Mouse (Mus musculus): ENCODE results near the gene Pkd2. TPM values are rescaled to one million over a fixed set of nuclear protein-coding genes. Genes with fewer than 3 reads are reported as not detected.

Pkd2 gene
- total RNA-seq (2012; rRNA removed) = not detected in 2 replicates
- not detected for polyA plus RNA-seq (2012; ENCODE audit: insufficient read depth in 1 of 2, insufficient read length in 2 of 2, low read depth in 1 of 2, low replicate concordance in 2 of 2, missing spikeins in 1 of 2)

DNA sequence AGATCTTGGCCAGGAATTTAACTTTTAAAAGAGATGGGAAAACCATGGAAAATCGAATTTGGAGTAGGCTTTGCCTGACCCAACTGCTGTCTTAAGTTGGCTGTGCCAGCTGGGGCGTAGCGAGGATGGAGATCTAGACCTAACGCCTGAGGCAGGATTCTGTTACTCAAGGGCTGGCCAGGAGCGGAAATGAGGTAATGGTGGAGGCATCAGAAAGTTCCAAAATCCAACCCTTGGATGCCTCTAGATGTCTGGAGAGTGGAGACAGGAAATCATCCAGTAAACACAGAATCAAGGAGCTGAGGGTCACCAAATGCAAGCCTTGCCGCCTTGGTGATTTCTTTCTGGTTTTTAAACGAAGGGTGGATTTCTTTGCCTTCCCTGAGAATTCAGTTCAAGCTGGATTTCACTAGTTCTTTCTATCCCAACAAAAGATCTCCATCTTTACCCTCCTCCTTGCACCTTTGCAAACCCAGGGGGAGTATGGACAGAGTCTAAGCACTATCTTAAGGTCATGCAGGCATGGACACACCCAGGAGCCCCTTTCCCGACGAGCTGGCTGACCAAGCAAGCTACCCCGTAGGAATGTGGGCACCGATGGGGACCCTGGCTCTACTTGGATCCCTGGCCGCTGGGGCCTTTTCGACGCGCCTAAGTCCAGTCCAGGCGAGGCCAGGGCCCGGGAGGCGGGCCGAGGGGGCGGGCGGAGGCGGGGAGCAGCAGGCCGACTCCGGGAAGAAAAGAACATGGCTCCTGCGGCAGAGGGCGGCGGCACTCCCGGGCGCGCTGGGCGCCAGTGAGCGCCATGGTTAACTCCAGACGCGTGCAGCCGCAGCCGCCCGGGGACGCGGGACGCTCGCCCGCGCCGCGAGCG lies at the start of gene Pkd2:
Gene Pkd2 (plus strand): TSS at position 619 of the 874 bp plus-strand sequence.
- Histone ChIP-seq H3K9me3 (replicated peaks; ENCODE audit: insufficient read depth, low read length) (no peaks in the 10 kb centered on the region), H3K4me3 (ENCODE audit: control insufficient read depth in 1 of 2, insufficient read depth in 1 of 2, low read depth in 2 of 2, low read length in 2 of 2) (no peak within 1 kb of the TSS), H3K9ac (ENCODE audit: control insufficient read depth, low read depth, low read length, poor library complexity, severe bottlenecking) (no peak within 1 kb of the TSS), H3K36me3 (ENCODE audit: control insufficient read depth in 1 of 2, insufficient read depth in 2 of 2, low read length in 2 of 2) (no peaks in the 10 kb centered on the region), H3K27ac (ENCODE audit: control insufficient read depth, low read depth, low read length) (no peak within 1 kb of the TSS), H3K27me3 (ENCODE audit: control insufficient read depth in 1 of 2, insufficient read depth in 2 of 2, low read length in 2 of 2) (no peaks in the 10 kb centered on the region; a peak in 1 of 4 replicates), H3K79me2 (ENCODE audit: control insufficient read depth, insufficient read depth, low read length, poor library complexity) (no peaks in the 10 kb centered on the region), H3K4me1 (ENCODE audit: control insufficient read depth in 1 of 2, insufficient read depth in 2 of 2, low read length in 2 of 2) (no peaks in the 10 kb centered on the region)
- TF ChIP-seq MYB (IDR thresholded peaks at IDR 0.05; ENCODE audit: low read depth, low read length) = no peak
- DNase-seq (ENCODE audit: low read depth, low spot score) = no peak

DNA sequence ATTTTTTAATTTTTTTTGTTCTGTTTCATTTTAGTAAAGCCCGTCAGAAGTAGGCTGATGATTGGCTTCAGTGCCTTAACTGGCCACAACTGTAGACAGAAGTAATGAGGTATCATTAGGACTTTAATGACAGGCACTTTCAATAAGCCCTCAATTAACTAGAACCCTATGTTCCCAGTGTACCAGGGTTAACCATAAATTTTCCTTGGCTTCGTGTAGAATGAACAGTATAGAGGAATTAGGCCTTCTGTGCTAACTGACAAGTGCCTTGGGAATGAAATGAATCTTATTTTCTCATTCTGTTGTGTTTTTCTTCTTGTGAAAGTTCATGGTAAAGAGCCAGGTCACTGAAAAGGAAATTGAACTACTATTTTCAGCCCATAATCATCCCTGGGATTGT lies 43.3 kb upstream of the Pkd2 start:
- no peaks in the 10 kb centered on the region; a peak in 1 of 4 replicates for H3K27me3 ChIP-seq (ENCODE audit: control insufficient read depth in 1 of 2, insufficient read depth in 2 of 2, low read length in 2 of 2)
- no peak overlapping the region for H3K9ac ChIP-seq (ENCODE audit: control insufficient read depth, low read depth, low read length, poor library complexity, severe bottlenecking)
- H3K79me2 ChIP-seq (ENCODE audit: control insufficient read depth, insufficient read depth, low read length, poor library complexity) = no peaks in the 10 kb centered on the region
- no peak for DNase-seq (ENCODE audit: low read depth, low spot score)
- H3K4me1 ChIP-seq (ENCODE audit: control insufficient read depth in 1 of 2, insufficient read depth in 2 of 2, low read length in 2 of 2) = no peaks in the 10 kb centered on the region
- no peaks in the 10 kb centered on the region for H3K9me3 ChIP-seq (replicated peaks; ENCODE audit: insufficient read depth, low read length)
- H3K27ac ChIP-seq (ENCODE audit: control insufficient read depth, low read depth, low read length) = no peak overlapping the region
- H3K36me3 ChIP-seq (ENCODE audit: control insufficient read depth in 1 of 2, insufficient read depth in 2 of 2, low read length in 2 of 2) = no peaks in the 10 kb centered on the region
- TF ChIP-seq RCOR1 (IDR thresholded peaks at IDR 0.05; ENCODE audit: low read depth, low read length) (no peak), HCFC1 (IDR thresholded peaks at IDR 0.05; ENCODE audit: low read depth, low read length) (no peak), MAFK (IDR thresholded peaks at IDR 0.05; ENCODE audit: borderline replicate concordance, low read depth, low read length) (no peak), MAZ (IDR thresholded peaks at IDR 0.05; ENCODE audit: low read depth, low read length) (no peak), MEF2A (IDR thresholded peaks at IDR 0.05; ENCODE audit: extremely low read depth, insufficient replicate concordance, low read depth, low read length, poor library complexity, severe bottlenecking) (no peak), CHD2 (IDR thresholded peaks at IDR 0.05; ENCODE audit: low read length) (no peak)
- H3K4me3 ChIP-seq (ENCODE audit: control insufficient read depth in 1 of 2, insufficient read depth in 1 of 2, low read depth in 2 of 2, low read length in 2 of 2) = no peak overlapping the region

DNA sequence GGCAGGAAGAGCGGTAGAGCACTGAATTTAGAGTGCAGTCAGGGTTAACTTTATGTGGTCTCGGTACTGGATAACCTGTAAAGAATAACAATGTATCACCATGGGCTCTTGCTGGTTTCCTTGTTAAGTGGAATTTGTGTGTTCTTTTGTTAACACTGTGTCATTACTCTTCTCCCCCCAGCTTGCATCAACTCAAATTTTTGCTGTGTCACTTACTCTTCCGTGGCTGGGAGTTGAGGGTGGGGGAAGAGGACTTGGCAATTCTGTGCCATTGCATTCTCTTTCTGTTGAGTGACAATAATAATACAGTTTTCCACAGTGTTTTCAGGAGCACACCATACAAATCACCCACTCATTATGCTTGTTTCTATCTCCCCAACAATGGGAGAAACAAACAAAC lies 42.2 kb upstream of the Pkd2 start:
- H3K4me3 ChIP-seq (ENCODE audit: control insufficient read depth in 1 of 2, insufficient read depth in 1 of 2, low read depth in 2 of 2, low read length in 2 of 2) = no peak overlapping the region
- no peak for DNase-seq (ENCODE audit: low read depth, low spot score)
- no peaks in the 10 kb centered on the region for H3K4me1 ChIP-seq (ENCODE audit: control insufficient read depth in 1 of 2, insufficient read depth in 2 of 2, low read length in 2 of 2)
- no peak overlapping the region for H3K9ac ChIP-seq (ENCODE audit: control insufficient read depth, low read depth, low read length, poor library complexity, severe bottlenecking)
- H3K79me2 ChIP-seq (ENCODE audit: control insufficient read depth, insufficient read depth, low read length, poor library complexity) = no peaks in the 10 kb centered on the region
- H3K27me3 ChIP-seq (ENCODE audit: control insufficient read depth in 1 of 2, insufficient read depth in 2 of 2, low read length in 2 of 2) = no peaks in the 10 kb centered on the region; a peak in 1 of 4 replicates
- H3K27ac ChIP-seq (ENCODE audit: control insufficient read depth, low read depth, low read length) = no peak overlapping the region
- H3K36me3 ChIP-seq (ENCODE audit: control insufficient read depth in 1 of 2, insufficient read depth in 2 of 2, low read length in 2 of 2) = no peaks in the 10 kb centered on the region
- no peak for TF ChIP-seq ZC3H11A (IDR thresholded peaks at IDR 0.05; ENCODE audit: low read depth, low read length)
- no peak for TF ChIP-seq ZKSCAN1 (IDR thresholded peaks at IDR 0.05; ENCODE audit: low read depth, low read length)
- TF ChIP-seq RCOR1 (IDR thresholded peaks at IDR 0.05; ENCODE audit: low read depth, low read length) = no peak
- no peak for TF ChIP-seq CHD2 (IDR thresholded peaks at IDR 0.05; ENCODE audit: low read length)
- TF ChIP-seq BHLHE40 (IDR thresholded peaks at IDR 0.05; ENCODE audit: borderline replicate concordance, low read depth, low read length) = no peak
- no peak for TF ChIP-seq GABPA (IDR thresholded peaks at IDR 0.05; ENCODE audit: low read depth, low read length)
- no peak for TF ChIP-seq ELF1 (IDR thresholded peaks at IDR 0.05; ENCODE audit: low read depth, low read length)
- TF ChIP-seq GATA1 (IDR thresholded peaks at IDR 0.05; ENCODE audit: low read depth, low read length) = no peak
- TF ChIP-seq TBP (IDR thresholded peaks at IDR 0.05; ENCODE audit: low read depth, low read length) = no peak
- no peak for TF ChIP-seq TCF12 (IDR thresholded peaks at IDR 0.05; ENCODE audit: low read depth, low read length)
- no peak for TF ChIP-seq ZNF384 (IDR thresholded peaks at IDR 0.05; ENCODE audit: low read depth, low read length)
- H3K9me3 ChIP-seq (replicated peaks; ENCODE audit: insufficient read depth, low read length) = no peaks in the 10 kb centered on the region
